Mouse (Mus musculus) heart, postnatal 0 days (tissue): ENCODE results near the gene Cct7. TPM values are rescaled to one million over a fixed set of nuclear protein-coding genes. Genes with fewer than 3 reads are reported as not detected.
"Not testable (repeated sequence)": the region's sequence is repeated elsewhere in the genome, so short reads cannot be mapped to it uniquely, and the experiment has no call there.

Source experiments
- ATAC-seq: fragments of 200-750 bp; cut with Nextera tagmentation; 2 replicates; pipeline ENCODE4 v1.8.0; 2017; ENCODE audit warnings: low read depth, moderate number of reproducible peaks, moderate library complexity; ENCODE audit not compliant: insufficient read depth
- DNase-seq: peaks from one replicate; pipeline ENCODE4 v3.0.0-alpha.2; 2016; ENCODE audit warnings: low spot score
- H3K27ac ChIP-seq: fragments of 300-500 bp; sonication (generic); 2 replicates; pipeline ENCODE4 v1.5.1; 2014; ENCODE audit warnings: low read depth, mild to moderate bottlenecking
- H3K27me3 ChIP-seq: fragments of 300-500 bp; sonication (generic); 2 replicates; pipeline ENCODE4 v1.6.1; 2014; ENCODE audit warnings: low read length, mixed read lengths; ENCODE audit not compliant: control insufficient read depth, insufficient read depth
- H3K36me3 ChIP-seq: fragments of 300-500 bp; sonication (generic); replicated peaks from 2 replicates; pipeline ENCODE4 v1.6.1; 2014; ENCODE audit warnings: low read length, mixed read lengths; ENCODE audit not compliant: control insufficient read depth, insufficient read depth
- H3K4me1 ChIP-seq: fragments of 300-500 bp; sonication (generic); 2 replicates; pipeline ENCODE4 v1.6.1; 2014; ENCODE audit warnings: antibody characterized with exemption; ENCODE audit not compliant: control insufficient read depth, insufficient read depth
- H3K4me2 ChIP-seq: fragments of 300-500 bp; sonication (generic); 2 replicates; pipeline ENCODE4 v1.6.1; 2014; ENCODE audit warnings: low read depth, mild to moderate bottlenecking, low read length, moderate library complexity
- H3K4me3 ChIP-seq: fragments of 300-500 bp; sonication (generic); 2 replicates; pipeline ENCODE4 v1.5.1; 2014; ENCODE audit warnings: low read depth, low read length
- H3K9ac ChIP-seq: fragments of 300-500 bp; sonication (generic); replicated peaks from 2 replicates; pipeline ENCODE4 v1.6.1; 2014; ENCODE audit warnings: low read depth, low read length, mixed read lengths
- H3K9me3 ChIP-seq: fragments of 300-500 bp; sonication (generic); replicated peaks from 2 replicates; pipeline ENCODE4 v1.6.1; 2016; ENCODE audit warnings: low read length; ENCODE audit not compliant: control insufficient read depth
- CTCF ChIP-seq: IDR thresholded peaks from 2 replicates; pipeline ENCODE4 v1.5.1; 2016; ENCODE audit warnings: antibody characterized with exemption, control low read depth, low read depth
- EP300 ChIP-seq: IDR thresholded peaks from 2 replicates; pipeline ENCODE4 v1.6.1; 2016; ENCODE audit warnings: antibody characterized with exemption, low read depth
- WGBS: fragments of 180-500 bp; shearing (Covaris S2); extraction: QIAGEN DNeasy Blood & Tissue Kit; methylation state at CpG from one replicate; pipeline ENCODE4 v1.1.7; 2014; 5-methylcytosine and 5-hydroxymethylcytosine counted together
- polyA plus RNA-seq: library from polyadenylated mRNA; unstranded; fragments of >200 nt; fragmentation: Nextera tagmentation; extraction: Ambion mirVana; gene quantifications from 2 replicates; pipeline ENCODE4 v1.2.1, GENCODE M21; 2015
- total RNA-seq: library from RNA; depleted of rRNA; stranded (reverse); fragments of >200 nt; gene quantifications from 2 replicates; pipeline ENCODE4 v1.2.3, GENCODE M21; 2014; ENCODE audit warnings: low replicate concordance

Gene Cct7
- total and polyA plus RNA-seq, 2 experiments from 2014 or later: 138 to 246 TPM

- H3K4me1 ChIP-seq: no peaks in the 10 kb centered on the region
- WGBS: 79% methylated on average over 8 of the region's 8 CpGs
- no peak for DNase-seq
- no peaks in the 10 kb centered on the region for H3K27me3 ChIP-seq
- no peak overlapping the region for H3K4me2 ChIP-seq
- H3K36me3 ChIP-seq: peaks cover 50% of the 10 kb centered on the region
- H3K4me3 ChIP-seq: no peak overlapping the region
- no peaks in the 10 kb centered on the region for H3K9me3 ChIP-seq
- ATAC-seq: no peak
- no peak overlapping the region for H3K27ac ChIP-seq
- no peak overlapping the region for H3K9ac ChIP-seq
- TF ChIP-seq EP300 (no peak), CTCF (no peak)
These were observed 6.9 kb upstream of the Cct7 start for GRCm38 (mm10) chr6:85444266-85444965.

DNA sequence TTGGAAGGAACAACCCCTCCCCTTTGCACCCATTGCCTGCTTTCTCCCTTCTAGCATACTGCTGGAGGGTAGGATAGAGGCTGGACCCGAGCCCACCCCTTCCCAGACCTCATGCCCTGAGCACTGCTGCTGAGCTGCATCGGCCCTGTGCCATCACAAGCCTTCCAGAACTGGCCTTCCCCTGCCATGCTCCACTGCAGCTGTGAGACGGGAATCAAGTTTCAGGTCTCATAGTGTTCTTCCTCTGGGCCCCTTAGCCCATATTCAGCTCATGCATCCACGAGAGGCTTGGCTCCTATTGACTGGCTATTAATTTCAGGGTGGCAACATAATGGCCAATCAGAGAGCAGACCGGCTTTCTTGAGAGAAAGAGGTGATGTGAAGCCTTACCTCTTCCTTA lies 6.0 kb upstream of the Cct7 start:
- Histone ChIP-seq H3K36me3 (peaks cover 42% of the 10 kb centered on the region), H3K4me2 (no peak overlapping the region), H3K9me3 (no peaks in the 10 kb centered on the region), H3K4me3 (no peak overlapping the region), H3K27me3 (no peaks in the 10 kb centered on the region), H3K4me1 (no peaks in the 10 kb centered on the region), H3K27ac (no peak overlapping the region), H3K9ac (no peak overlapping the region)
- DNase-seq (no peak), ATAC-seq (no peak)
- WGBS: 81% methylated on average over 5 of the region's 5 CpGs
- TF ChIP-seq EP300 (no peak), CTCF (no peak)

DNA sequence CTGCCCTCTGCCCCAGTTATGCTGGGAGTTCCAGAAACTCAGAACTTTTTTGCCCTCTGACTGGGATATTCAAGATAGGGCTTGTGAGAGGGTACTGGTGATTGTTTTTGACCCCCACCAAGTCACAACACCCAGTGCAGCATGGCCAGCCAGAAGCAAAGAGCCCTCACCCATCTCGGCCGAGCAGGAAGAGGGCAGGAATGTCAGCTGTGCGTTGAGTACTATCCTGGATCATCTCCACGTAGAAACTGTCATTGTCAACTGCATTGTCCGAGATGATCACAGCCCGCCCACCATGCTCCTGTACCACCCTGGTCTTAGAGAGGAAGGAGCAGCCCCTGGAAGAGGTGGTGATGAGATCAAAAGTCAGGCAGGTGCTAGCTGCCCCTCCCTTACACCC lies 4.0 kb upstream of the Cct7 start:
- no peak for ATAC-seq
- DNase-seq: no peak
- Histone ChIP-seq H3K27ac (no peak overlapping the region), H3K4me1 (no peaks in the 10 kb centered on the region), H3K9ac (no peak overlapping the region), H3K9me3 (no peaks in the 10 kb centered on the region), H3K4me3 (no peak overlapping the region), H3K36me3 (peaks cover 34% of the 10 kb centered on the region), H3K27me3 (no peaks in the 10 kb centered on the region), H3K4me2 (no peak overlapping the region)
- TF ChIP-seq EP300 (no peak), CTCF (no peak)
- 81% methylated on average over 6 of the region's 6 CpGs for WGBS

DNA sequence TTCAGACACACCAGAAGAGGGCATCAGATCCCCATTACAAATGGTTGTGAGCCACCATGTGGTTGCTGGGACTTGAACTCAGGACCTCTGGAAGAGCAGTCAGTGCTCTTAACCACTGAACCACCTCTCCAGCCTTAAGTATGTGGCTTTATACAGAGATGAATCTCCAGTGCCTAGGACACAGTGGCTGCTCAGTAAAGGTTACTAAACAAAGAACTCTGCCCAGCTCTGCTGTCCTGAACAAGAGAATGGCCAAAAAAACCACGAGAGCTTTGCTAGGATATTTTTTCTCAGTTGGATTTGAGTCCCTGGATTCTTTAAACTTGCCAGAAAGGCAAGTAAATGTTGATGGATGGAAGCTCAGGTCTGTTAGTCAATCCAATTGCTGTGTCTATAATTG lies 1.2 kb upstream of the Cct7 start:
- Histone ChIP-seq H3K4me3 (0 out of 2 replicates have a peak overlapping the region, but pooled peaks have one; percentile 68), H3K9ac (peak overlapping the region; percentile 67; the same call in 1 of the 2 replicates), H3K4me2 (peak overlapping the region; percentile 87), H3K4me1 (peaks cover 20% of the 10 kb centered on the region), H3K36me3 (peaks cover 30% of the 10 kb centered on the region)
- not testable (repeated sequence) for DNase-seq, ATAC-seq, H3K27me3 ChIP-seq, H3K27ac ChIP-seq, H3K9me3 ChIP-seq
- WGBS: 35% methylated on average over 1 of the region's 1 CpGs

DNA sequence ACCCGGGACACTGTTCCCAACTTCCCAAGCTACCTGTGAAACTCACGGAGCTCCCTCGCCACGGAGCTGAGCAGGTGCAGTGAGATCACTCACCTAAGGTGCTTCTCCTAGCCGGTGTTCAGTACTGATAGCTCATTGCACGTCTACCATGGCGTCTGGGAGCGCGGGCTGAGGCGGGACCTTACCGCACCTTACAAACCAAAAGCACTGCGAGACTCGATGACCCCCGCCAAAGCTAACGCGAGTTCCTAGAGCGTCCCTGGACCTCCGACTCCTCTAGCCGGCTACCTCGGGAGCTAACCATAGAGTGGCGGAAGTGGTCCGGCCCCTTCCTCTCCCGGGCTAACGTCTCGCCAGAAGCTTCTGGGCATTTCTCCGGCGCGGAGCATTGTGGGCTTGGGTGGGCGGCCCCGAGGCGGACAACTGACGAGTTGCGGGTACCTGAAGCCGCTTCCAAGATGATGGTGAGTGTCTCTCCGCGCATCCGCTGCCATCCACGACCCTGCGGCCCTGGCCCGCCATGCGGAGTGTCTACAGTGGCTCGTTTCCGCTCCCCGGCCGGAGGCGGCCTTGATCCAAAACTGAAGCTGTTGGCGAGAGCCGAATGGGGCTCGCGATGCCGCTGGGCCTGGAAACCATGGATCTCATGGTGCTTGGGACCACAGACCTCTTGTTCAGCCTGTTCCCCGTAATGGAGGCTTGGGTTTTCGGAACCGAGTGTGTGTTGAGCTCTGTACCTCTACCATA lies 523 bp downstream of the Cct7 start, which contains the start of gene Pradc1:
Gene Pradc1, minus strand, starts transcription at position 307 of the 747 bp plus-strand sequence.
- H3K9ac ChIP-seq: peak within 1 kb of the TSS; percentile 75
- H3K4me2 ChIP-seq: peak within 1 kb of the TSS; percentile 87
- under 1% methylated on average over 54 of the region's 54 CpGs for WGBS
- H3K4me3 ChIP-seq: peak within 1 kb of the TSS; percentile 68
- peak within 1 kb of the TSS; percentile 92 for H3K27ac ChIP-seq
- ATAC-seq (peak; percentile 85), DNase-seq (peak; percentile 99)
- peaks cover 33% of the 10 kb centered on the region for H3K4me1 ChIP-seq
- no peaks in the 10 kb centered on the region for H3K9me3 ChIP-seq
- H3K36me3 ChIP-seq: peaks cover 13% of the 10 kb centered on the region
- TF ChIP-seq EP300 (peak; percentile 63; the same call in 1 of the 2 replicates), CTCF (no peak)
- no peaks in the 10 kb centered on the region for H3K27me3 ChIP-seq
